Mouse (Mus musculus) cerebellum, adult 2 months (tissue): ENCODE results near the gene Insr. TPM values are rescaled to one million over a fixed set of nuclear protein-coding genes. Genes with fewer than 3 reads are reported as not detected.

Source experiments
- DNase-seq, 2 experiments: peaks; one replicate each; pipeline ENCODE4 v3.0.0; 2021
- H3K27ac ChIP-seq: fragments of 200-500 bp; 2 replicates; pipeline ENCODE4 v1.5.1; 2012; ENCODE audit warnings: low read length, control low read depth, inconsistent platforms; ENCODE audit not compliant: insufficient read depth
- H3K27me3 ChIP-seq: fragments of 200-500 bp; 2 replicates; pipeline ENCODE4 v1.6.1; 2012; ENCODE audit warnings: inconsistent platforms, mild to moderate bottlenecking, low read length, moderate library complexity; ENCODE audit not compliant: control insufficient read depth, insufficient read depth
- H3K4me1 ChIP-seq: fragments of 200-500 bp; 2 replicates; pipeline ENCODE4 v1.6.1; 2011; ENCODE audit warnings: low read length; ENCODE audit not compliant: control insufficient read depth, insufficient read depth
- H3K4me3 ChIP-seq: fragments of 200-500 bp; replicated peaks from 2 replicates; pipeline ENCODE3; 2011; ENCODE audit warnings: mild to moderate bottlenecking, low read depth, low read length, control low read depth; ENCODE audit not compliant: insufficient read depth
- CTCF ChIP-seq: fragments of 200-500 bp; IDR thresholded peaks from 2 replicates; pipeline ENCODE4 v1.5.1; 2011; ENCODE audit warnings: low read depth, mild to moderate bottlenecking, control low read depth, low read length, moderate library complexity, borderline replicate concordance; ENCODE audit not compliant: insufficient read depth
- POLR2A ChIP-seq: fragments of 200-500 bp; IDR thresholded peaks from 2 replicates; pipeline ENCODE4 v1.6.1; 2011; ENCODE audit warnings: low read length, control low read depth, borderline replicate concordance; ENCODE audit not compliant: insufficient read depth
- WGBS: fragments of 180-500 bp; shearing (Covaris S2); methylation state at CpG from one replicate; pipeline ENCODE4 v1.1.7; 2018; 5-methylcytosine and 5-hydroxymethylcytosine counted together
- polyA plus RNA-seq: library from polyadenylated mRNA; depleted of rRNA; stranded (reverse); fragments of >200 nt; gene quantifications from 2 replicates; pipeline ENCODE4 v1.2.3, GENCODE M21; 2012

Insr gene
- polyA plus RNA-seq, 1 experiment = 16.2 TPM

DNA sequence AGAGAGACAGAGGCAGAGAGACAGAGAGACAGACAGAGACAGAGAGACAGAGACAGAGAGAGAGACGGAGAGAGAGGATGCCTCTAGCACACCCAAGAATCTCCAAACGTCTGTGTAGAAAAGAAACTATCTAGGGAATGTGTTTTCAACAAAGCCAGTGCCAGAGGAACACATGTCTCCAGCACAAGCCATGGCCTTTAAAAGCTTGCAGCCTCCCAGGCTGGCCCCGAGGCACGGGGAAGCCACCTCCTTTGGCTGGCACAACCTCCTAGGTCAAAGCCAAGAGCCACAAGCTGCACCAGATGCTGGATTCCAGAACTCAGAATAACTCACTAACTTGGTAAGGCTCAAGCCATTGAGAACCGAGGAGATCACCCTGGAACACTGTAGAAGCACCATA, 42.1 kb downstream of the Insr start:
- 12% methylated on average over 5 of the region's 5 CpGs for WGBS
- no peak overlapping the region for H3K4me3 ChIP-seq
- TF ChIP-seq POLR2A (no peak), CTCF (no peak)
- peak in 1 of 2 experiments; percentile 33 for DNase-seq
- H3K27me3 ChIP-seq = no peaks in the 10 kb centered on the region
- peaks cover 10% of the 10 kb centered on the region for H3K4me1 ChIP-seq
- H3K27ac ChIP-seq = no peak overlapping the region

DNA sequence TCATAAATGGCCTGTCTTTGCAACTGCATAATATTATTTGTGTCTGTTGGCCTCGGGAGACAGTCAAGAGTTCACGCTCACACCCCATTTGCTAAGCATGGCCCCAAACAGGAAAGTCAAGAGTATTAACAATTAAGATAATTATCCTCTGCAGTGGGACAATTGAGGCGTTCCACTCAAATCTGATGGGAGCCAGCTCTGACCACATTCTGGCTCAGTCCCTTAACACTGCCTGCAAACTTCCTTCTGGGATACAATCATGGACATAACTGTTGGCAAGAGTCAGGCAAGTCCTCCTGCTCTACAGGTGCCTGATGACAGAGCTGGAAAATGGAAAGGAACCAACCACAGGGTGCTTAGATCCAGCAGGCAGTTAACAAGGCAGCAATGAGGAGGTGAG, 43.1 kb downstream of the Insr start:
- 52% methylated on average over 3 of the region's 3 CpGs for WGBS
- Histone ChIP-seq H3K27me3 (no peaks in the 10 kb centered on the region), H3K4me3 (no peak overlapping the region), H3K4me1 (peaks cover 10% of the 10 kb centered on the region), H3K27ac (no peak overlapping the region)
- no peak for TF ChIP-seq CTCF
- peak in 1 of 2 experiments; percentile 39 for DNase-seq

DNA sequence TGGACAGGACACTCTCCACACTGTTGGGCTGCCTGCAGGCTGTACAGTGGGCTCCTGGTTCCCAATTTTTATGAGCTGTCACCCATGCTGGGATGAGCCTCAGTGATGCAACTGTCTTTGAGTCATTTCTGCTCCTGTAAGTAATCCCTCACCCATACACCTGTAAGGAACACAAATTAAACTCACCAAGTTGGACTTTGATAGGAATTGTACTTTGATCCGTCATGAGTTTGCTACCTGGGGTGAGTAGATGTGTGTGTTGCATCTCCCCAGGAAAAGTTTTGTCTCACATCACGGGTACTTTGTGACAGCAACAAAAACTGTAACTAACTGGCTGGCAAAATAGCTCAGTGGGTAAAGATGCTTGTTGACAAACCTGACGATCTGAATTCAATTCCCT, 44.8 kb downstream of the Insr start:
- H3K27me3 ChIP-seq = no peaks in the 10 kb centered on the region
- no peak for DNase-seq
- TF ChIP-seq POLR2A (no peak), CTCF (no peak)
- no peak overlapping the region for H3K27ac ChIP-seq
- peaks cover 10% of the 10 kb centered on the region for H3K4me1 ChIP-seq
- WGBS = 77% methylated on average over 3 of the region's 3 CpGs
- no peak overlapping the region for H3K4me3 ChIP-seq

DNA sequence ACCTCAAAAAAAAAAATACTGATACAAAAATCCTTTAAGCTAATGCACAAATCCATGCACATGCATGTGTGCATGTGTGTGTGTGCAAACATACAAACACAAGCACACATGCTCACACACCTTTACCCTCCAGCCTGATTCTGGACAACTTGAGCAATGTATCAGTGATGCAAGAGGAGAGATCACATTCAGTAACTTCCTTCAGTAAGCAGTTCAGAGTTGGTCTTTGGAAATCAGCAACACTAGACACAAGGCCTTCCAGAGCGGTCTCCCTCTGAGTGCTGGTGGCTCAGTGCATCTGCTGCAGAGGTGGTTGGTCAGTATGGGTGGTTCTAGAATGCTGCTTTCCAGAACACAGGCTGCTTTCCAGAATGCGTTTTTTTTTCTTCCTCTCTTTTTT, 46.8 kb downstream of the Insr start:
- no peak for DNase-seq

DNA sequence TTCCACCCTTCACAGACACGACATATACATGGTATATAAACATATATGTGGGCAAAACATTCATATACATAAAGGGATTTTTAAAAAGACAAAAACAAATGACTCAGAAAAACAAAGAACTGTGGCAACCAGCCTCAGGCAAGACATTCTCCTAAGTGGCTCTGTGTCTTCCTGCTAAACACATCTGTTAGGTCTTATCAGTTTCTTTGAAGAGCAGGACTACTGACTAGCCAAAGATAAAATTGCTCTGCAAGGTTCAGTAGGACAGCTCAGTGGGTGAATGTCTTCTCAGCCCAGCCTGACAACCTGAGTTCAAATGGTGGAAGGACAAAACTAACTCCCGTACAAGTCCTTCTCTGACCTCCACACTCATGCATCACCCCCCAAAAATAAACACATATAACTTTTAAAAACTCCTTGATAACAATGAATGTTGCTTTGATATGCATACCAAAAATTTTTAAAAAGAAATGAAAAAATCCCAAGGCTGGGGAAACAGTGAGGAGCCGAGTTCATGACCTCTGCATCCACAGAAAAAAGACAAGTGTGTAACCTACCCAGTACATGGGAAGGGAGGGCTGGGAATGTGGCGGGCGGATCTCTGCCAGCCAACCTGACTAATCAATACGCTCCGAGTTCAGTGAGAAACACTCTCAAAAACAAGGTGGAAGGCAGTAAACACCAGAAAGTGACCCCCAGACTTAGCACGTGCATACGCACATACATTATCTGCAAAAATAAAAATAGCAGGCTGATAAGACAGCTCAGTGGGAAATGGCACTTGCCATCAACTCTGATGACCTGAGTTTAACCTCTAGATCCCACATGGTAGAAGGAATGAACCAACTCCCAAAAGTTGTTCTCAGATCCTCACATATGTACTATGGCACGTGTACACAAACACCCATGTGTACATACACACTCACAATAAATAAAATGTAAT, 49.0 kb downstream of the Insr start:
- TF ChIP-seq CTCF = no peak
- no peak for TF ChIP-seq POLR2A
- H3K27me3 ChIP-seq = no peaks in the 10 kb centered on the region
- H3K27ac ChIP-seq = no peak overlapping the region
- no peak for DNase-seq
- H3K4me1 ChIP-seq = no peaks in the 10 kb centered on the region
- WGBS = 91% methylated on average over 10 of the region's 10 CpGs
- no peak overlapping the region for H3K4me3 ChIP-seq

More for the DNA sequence above, 46.8 kb downstream of the Insr start:
- peaks cover 5% of the 10 kb centered on the region for H3K4me1 ChIP-seq
- H3K27me3 ChIP-seq = no peaks in the 10 kb centered on the region
- TF ChIP-seq CTCF (no peak), POLR2A (no peak)
- H3K27ac ChIP-seq = no peak overlapping the region
- 88% methylated on average over 2 of the region's 2 CpGs for WGBS
- no peak overlapping the region for H3K4me3 ChIP-seq

DNA sequence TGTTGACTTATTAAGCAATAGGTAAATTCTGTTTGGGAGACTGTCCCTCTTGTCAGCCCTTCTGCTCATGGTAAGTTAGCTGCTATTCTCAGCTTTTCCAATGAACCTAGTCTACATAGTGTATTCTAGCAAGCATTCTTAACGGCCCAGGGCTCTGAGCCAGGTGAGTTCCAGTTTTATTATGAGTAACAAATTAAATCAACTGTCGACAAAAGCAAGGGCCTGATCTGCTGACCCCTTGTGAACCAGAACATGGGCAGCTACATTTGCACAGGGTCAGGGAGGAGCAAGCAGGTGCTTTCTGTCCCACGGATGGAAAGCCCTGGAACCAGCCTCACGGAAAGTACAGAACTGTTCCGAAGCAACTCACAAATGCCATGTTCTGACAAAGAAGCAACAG, 52.0 kb downstream of the Insr start:
- no peak overlapping the region for H3K27ac ChIP-seq
- no peak for TF ChIP-seq CTCF
- TF ChIP-seq POLR2A = no peak
- WGBS = 74% methylated on average over 5 of the region's 5 CpGs
- H3K4me3 ChIP-seq = no peak overlapping the region
- no peak for DNase-seq
- H3K27me3 ChIP-seq = no peaks in the 10 kb centered on the region
- H3K4me1 ChIP-seq = no peaks in the 10 kb centered on the region

DNA sequence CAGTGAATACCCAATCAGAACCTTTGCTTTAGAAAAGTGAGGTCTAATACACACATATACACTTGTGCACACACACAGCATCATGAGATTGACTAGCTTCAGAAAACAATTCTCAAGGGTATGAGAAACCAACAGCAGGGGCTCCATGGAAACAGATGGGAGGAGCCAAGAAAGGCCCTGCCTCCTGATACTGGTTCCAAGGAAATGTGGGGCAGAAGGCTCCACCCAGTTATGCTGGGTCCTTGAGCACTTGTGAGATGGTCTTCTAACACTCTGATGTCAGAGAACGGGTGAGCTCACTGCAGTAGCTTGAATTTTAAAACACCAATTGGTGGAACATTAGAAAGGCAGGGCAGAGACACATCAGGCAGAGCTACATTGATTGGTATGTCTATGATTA, 53.7 kb downstream of the Insr start:
- Histone ChIP-seq H3K27me3 (no peaks in the 10 kb centered on the region), H3K4me3 (no peak overlapping the region), H3K27ac (no peak overlapping the region), H3K4me1 (no peaks in the 10 kb centered on the region)
- no peak for TF ChIP-seq CTCF
- TF ChIP-seq POLR2A = no peak
- DNase-seq = no peak
- 79% methylated on average over 1 of the region's 1 CpGs for WGBS

DNA sequence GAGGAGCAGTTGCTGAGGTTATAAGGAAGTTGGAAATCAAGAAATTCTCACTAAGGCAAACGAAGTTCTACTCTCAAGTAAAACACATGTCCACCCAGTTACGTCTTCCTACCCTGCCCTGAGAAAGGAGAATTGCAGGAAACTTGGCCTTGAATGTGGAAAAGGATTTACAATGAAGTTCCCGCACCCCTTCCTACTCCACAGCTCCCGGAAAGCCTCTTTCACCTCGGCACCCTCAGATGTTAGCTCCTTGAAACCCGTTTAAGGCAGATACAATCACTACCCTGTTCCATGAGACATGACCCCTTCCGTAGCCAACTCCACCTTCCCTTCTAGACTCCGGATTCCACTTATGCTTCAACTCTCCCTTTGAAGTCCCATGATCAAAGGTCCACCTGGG, 54.2 kb downstream of the Insr start:
- TF ChIP-seq CTCF (no peak), POLR2A (no peak)
- Histone ChIP-seq H3K27ac (no peak overlapping the region), H3K4me3 (no peak overlapping the region), H3K27me3 (no peaks in the 10 kb centered on the region), H3K4me1 (no peaks in the 10 kb centered on the region; the same call in 1 of the 2 replicates)
- 91% methylated on average over 8 of the region's 8 CpGs for WGBS
- no peak for DNase-seq
